Mouse (Mus musculus) hindlimb bud, embryonic 11.5 days (tissue): ENCODE measurements around the gene Myoz2.

ENCODE experiments used
- DNase-seq: peaks from one replicate; pipeline ENCODE4 v3.0.0-alpha.2; 2012; ENCODE audit warnings: low read depth, low spot score; ENCODE audit errors: extremely low spot score

Myoz2 gene

DNA sequence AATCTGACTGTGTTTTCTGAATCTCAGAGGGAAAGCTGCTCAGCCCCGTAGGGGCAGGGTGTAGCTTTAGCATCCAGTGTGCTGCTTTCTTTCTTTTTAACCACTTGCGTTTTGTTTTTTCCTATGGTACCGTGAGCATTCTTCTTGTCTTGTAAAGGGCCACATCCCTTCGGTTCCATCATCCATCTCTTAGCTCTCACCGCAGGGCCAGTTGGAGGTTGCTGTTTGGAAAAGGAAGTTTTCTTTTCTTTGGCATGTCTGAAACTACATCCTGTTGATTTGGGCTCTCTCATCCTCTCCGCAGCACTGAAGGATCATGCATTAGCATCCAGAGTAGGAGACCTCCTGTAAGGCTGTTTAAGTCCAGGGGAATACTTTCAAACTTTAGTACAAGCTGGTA is 25.4 kb downstream of the Myoz2 start:
- DNase-seq, result no peak

DNA sequence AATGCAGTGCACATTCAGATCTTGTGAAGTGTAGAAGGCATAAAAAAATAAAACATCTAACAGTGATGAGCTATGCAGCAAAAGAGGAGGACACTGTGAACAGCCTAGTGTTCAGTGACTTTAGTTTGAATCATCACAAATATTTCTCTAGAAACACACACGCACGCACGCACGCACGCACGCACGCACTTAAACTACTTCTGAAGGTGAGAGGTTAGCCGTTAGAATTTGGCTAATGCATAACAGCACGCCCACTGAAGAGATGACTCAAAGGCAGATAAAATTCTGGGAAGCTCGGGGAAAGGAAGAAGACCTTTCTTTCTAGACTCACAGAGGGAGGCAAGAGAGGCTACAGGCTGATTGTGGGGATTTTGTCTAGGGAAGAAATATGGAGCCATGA is 27.4 kb downstream of the Myoz2 start:
- DNase-seq, result no peak

DNA sequence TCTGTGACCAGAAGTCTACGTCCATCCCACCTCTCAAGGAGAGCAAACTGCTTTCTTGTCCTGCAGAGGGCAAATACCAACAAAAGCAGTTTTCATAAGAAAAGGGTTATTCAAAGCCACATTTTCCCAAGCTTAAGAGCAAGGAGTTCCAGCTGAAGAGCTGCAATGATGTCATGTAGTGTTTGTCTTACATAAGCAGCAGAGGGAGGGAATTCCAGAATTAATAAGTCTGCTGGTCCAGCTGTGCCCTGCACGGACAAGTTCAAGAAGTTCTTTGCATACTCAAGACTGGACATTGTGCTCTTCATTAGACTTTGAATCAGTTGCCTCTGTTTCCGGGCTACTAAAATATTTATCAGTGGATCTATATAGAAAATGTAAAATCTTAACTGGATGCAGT is 33.8 kb downstream of the Myoz2 start:
- DNase-seq, result no peak

DNA sequence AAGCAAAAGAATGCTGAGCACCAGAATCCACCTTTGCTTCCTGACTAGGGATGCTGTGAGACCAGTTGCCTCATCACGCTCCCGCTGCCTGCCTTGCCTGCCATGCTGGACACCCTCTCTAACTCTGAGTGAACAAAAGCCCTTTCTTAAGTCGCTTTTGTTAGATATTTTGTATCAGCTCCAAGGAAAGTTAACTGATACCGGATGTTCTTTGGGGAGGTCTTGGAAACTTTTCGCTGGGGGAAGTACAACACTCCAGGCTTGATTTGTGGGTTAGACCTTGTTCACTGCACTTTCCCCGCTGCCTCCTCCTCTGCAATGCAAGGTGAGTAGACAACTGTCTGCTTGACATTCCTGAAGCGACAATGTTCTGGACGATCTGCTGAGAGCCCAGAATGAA is 36.3 kb downstream of the Myoz2 start:
- no peak for DNase-seq

DNA sequence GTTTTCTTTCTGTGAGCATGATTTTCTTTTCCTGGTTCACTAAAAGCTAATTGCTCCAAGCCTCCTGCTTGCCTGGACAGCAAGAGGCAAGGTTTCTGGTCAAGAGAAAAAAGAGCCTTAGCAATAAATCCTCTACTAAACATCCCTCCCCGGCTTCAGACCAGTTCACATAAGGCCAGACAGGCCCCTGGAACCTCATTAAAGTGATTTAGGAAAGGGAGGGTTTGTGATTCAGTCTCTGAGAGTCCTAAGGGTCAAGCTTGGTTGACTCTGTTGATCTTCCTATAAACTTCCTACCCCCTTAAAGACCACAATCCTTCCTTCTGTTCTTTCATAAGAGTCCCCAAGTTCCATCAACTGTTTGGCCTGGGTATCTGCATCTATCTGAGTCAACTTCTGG is 37.8 kb downstream of the Myoz2 start:
- DNase-seq, result no peak

DNA sequence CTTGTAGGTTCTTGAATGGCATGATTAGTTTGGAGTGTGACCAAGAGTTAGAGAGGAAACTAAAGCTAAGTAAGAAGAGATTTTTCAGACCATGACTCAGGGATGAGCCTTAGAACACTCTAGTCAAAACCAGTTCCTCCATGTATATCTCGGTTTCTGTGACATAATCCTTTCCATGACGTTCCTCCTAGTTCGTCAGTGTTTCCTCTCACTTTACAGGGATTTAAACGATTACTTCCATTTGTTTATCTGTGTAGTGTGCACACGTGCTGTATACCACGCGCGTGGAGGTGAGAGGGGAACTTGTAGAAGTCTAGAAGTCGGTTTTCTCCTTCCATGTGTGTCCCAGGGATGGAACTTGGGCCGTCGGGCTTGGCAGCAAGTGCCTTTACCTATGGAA is 47.9 kb downstream of the Myoz2 start:
- no peak for DNase-seq

DNA sequence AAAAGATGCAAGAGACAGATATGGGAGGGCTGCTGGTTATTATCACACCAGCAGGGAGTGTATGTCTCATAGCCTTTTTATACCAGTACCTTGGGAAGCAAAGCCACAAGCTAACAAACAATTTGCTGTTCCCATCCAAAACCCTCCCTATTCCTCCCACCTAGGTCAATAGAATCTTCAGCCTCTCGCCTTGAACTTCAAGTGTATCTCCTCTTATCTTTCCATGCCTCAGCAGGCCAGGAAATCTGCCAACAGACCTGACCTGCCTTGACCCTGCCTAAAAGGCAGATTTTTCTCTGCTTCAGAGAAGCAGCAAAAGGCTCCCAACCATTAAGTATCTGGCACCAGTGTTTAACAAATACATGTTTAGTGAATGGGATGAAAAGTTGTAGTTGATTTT is 48.4 kb downstream of the Myoz2 start:
- no peak for DNase-seq

DNA sequence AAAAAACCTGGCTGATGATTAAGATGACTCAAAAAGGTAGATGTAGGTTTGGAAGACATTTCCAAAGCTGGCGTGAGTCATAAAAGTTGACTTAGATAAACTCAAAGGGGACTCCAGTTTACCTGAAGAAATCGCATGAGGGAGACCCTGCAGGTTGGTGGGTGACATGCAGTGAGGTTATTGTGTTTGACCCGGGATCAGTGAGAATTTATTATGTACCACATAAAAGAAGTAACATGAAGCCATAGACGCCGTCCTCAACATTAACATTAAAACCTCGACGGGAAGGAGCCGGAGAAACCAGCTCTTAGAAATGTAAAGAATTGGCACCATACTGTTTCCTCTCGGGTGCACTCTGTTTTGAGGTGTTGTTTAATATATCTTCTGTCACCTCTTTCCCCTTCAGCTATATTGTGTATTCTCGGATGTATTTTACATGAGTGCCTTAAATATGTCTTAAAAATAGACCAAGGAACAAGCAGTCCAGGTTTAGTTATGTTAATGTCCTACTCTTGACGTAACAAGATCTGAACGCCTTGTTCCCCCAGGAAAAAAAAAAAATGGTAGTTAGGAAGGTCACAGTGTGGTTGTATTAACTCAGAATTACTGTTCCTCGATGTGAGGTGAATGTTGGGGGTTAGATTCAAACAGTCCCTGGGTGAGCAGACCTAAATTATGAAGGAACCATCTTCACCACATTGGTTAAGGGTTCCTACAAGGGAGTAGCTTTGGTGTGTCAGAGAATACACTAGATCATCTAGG is 49.5 kb downstream of the Myoz2 start:
- no peak for DNase-seq

DNA sequence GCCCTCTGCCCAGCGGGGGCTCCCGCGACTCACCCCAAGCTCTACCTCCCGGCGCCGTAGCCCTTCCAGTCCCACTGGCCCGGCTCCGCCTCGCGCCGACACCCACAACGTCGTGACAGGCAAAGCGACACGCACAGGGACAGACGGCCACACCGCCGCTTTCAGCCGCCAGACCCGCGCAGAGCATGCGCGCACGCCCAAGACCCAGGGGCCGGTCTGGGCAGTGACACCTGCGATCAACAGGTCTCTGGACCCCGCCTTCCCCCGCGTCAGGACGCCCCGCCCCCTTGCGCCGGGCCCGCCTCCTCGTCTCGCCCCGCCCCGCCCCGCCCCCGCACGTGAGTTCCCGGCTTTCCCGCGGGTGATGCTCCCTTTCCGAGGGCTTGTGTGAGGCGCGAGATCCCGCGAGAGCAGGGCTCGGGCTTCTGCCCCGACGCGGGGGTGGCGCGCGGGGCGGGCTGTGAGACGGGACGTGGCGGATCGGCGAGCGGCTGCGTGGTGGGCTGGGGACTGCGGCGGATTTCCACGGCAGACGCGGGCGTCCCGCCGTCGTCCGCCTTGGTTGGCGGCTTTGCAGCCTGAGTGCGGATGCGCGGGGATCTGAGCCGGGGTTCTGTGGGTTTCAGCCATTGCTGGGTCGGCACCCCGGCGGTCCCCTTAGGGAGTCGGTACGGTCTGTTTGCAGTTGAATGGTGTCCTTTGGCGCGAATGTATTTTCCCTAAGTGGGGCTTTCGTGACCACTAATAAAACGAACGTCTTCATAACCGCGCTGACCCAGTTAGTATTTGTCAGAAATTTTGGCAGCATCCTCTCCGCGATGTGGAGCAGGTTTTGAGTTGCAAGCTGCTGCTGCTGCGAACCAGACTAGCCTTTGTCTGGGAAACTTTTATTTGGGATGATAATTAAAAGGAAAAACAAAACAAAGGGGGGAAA is 50.3 kb downstream of the Myoz2 start, which contains the start of gene Usp53:
Usp53 (minus strand) TSS at position 262 of the 934 bp plus-strand sequence.
- DNase-seq, result no peak

DNA sequence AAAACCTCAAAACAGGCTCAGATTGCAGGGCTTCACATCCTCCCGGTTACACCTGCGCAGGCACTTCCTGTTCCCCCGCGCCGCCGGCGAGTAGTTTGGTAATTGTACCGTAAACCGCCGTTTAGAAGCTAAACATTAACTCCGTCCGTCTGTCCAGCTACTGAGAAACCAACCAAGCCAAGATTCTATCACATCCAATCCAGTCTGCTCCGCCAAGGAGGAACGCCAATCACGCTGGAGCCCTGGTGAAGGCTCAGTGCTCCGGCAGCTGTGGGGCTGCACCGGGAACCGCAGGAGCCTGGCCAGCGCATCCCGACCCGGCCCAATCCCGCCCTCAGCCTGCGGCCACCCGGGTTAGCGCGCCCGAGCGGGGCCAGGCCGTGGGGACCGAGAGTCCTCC is 51.0 kb downstream of the Myoz2 start:
- DNase-seq, result no peak

DNA sequence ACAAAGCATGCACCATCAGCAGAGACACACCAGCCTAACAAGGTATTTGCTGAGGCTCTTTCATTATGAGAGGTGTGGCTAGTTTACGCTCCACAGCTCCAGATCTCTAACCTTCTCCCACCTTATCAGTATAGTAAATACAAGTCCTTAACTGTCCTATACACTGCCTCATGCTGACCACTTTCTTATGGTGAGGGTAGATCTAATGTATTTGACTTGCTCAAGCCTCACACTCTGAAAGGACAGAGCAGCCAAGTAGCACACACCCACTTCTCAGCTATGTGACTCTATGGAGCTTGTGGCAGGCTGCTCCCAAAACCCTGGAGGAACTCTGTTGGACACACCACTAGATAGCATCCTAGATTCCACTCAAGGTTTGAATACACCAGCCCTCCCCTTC is 58.9 kb downstream of the Myoz2 start:
- no peak for DNase-seq

DNA sequence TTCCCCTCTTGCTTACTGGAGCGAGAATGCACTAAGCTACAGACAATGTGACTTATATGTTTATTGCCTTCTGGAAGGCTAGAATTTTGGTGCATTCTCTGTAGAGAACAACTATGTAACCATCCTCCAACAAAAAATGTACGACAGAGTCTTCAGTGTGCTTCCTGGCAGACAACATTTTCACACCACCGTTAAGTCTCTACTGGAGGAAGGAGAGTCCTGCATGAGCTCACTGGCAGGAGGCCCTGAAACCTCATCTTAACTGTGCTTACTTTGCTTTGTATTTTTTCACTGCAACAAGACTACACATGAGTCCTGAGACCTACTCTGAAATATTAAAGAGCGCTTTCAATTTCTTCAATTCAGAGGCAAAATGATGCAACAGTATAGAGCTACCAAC is 59.5 kb downstream of the Myoz2 start:
- no peak for DNase-seq

DNA sequence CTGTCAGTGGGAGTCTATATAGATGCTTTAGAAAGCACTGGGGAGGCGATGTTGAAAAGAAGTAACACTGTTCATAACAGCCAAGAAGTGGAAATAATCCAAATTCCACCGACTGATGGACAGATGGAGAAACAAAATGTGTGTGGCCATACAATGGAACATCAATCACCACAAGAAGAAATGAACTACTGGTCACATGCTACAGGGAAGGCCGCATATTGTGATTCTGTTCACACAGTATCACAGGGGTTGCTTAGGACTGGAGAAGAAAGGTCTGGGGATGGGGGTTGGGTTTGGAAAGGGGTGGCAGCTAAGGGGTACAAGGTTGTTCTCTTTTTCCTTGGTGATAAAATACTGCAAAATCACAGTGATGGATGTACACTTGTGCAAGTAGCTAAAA is 60.0 kb downstream of the Myoz2 start:
- DNase-seq, result no peak

DNA sequence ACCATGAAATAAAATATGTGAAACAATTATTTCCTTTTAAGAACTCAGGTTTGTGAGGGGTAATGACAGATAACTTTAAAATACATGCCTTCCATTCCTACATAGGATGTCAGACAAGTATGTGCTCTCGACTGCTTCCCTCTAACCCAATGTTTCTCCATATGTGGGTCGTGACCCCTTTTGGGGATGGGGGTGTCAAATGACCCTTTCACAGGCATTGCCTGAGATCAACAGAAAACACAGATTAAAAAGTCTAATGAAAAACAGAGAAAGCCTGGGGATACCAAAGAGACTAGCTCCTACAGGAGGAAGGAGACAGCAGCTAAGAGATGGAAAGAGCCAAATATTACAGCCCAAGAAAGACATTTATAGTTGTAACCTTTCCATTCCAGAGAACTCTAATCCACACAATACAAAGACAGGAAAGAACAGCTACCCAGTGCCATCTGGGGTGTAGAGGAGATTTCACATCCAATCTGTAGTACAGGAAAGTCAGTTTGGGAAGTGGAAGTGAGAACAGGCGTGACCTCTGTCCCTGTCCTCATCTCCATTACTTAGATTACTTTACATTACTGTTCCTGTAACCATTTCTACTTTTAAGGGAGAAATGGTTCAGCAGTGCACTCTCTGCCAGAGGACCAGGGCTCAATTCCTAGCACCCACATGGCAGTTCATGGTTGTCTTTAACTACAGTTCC is 62.5 kb downstream of the Myoz2 start:
- DNase-seq, result no peak

DNA sequence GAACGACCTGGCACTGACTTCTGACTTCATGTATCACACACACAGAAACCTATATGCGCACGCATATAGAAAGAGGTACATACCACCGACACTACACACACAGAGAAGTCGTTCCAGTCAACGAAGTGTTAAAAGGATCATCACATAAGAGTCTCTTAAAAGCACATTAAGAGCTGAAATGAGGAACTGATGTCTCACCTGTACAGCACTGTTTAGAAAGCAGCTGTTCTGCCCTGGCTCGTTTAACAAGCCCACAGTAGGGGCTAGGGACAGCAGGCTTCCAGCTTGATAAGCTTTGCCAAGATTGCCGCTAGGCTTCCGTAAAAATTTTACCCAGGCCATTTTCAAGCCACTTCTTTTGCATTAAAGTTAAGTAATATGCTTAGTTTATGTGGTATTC is 66.4 kb downstream of the Myoz2 start:
- DNase-seq, result no peak

DNA sequence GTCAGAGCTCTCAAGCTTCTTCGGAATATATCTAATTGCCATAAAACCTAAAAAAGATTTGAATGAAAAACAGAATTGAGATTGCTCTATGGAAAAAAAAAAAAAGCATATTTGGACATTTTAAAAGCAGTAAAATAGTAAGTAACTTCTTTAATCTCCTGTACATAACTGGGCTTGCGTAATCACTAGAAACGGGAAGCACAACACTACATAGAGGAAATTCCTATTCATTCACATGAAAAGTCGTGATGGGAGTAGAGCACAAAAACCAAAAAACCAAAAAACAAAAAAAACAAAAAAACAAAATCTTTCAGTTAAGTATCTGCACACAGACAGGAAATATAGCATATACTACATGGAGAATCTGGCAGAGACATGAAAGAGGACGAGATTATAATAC is 70.5 kb downstream of the Myoz2 start:
- DNase-seq, result no peak
